Mouse (Mus musculus) spleen, adult 2 months (tissue): ENCODE data around the gene Slc24a4.

ENCODE experiments used
- CTCF ChIP-seq: fragments of 200-500 bp; IDR thresholded peaks from 2 replicates; pipeline ENCODE4 v1.5.1; 2011; ENCODE audit warnings: mild to moderate bottlenecking, inconsistent platforms; ENCODE audit not compliant: insufficient read depth, insufficient read length, insufficient replicate concordance; ENCODE audit errors: extremely low read depth
- POLR2A ChIP-seq: fragments of 200-500 bp; IDR thresholded peaks from 2 replicates; pipeline ENCODE4 v1.6.1; 2011; ENCODE audit warnings: low read depth, low read length, inconsistent platforms

DNA sequence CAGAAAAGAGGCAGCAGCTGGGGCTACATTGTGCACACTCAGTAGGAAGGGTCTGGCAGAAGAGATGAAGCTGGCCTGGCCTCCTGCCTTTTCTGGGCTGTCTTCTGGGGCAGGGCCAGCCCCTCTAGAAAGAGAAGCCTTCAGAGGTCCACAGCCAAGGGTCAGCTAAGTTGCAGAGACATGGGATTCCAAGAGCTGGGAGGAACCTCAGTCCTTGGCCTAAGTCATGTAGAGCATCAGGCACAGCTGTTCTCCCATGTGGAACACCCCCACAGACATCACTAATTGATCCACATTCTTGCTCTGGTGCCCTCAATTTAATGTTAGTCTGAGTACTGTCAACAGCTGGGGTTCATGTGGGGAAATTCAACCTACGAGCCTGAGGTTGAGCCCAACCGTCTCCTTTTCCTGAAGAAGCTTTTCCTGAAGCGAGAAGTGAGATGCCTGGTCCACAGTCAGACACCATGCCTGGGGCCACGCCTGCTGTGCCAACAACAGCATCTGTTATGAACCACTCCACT is 174.4 kb downstream of the Slc24a4 start:
- no peak for TF ChIP-seq POLR2A
- no peak for TF ChIP-seq CTCF
